Mouse (Mus musculus): ENCODE results near the gene Otub2. TPM values are rescaled to one million over a fixed set of nuclear protein-coding genes. Genes with fewer than 3 reads are reported as not detected.
"Not testable (repeated sequence)": the region's sequence is repeated elsewhere in the genome, so short reads cannot be mapped to it uniquely, and the experiment has no call there.

Gene Otub2
- polyA plus RNA-seq, 1 experiment from 2014 or later: 2.3 TPM

GRCm38 (mm10) chr12:103426710-103427109 lies 38.2 kb downstream of the Otub2 start:
- peak; percentile 31 for TF ChIP-seq CTCF (IDR thresholded peaks at IDR 0.05; ENCODE audit: low read depth)
- ATAC-seq: no peak
- 92% methylated on average over 7 of the region's 7 CpGs for WGBS
- Histone ChIP-seq H3K4me2 (replicated peaks; ENCODE audit: low read depth) (no peak overlapping the region), H3K36me3 (ENCODE audit: control insufficient read depth, insufficient read depth) (peaks cover 17% of the 10 kb centered on the region; the same call in 1 of the 2 replicates), H3K4me1 (replicated peaks; ENCODE audit: control insufficient read depth, insufficient read depth, low read length) (0 out of 2 replicates have a peak, but pooled peaks cover 8% of the 10 kb centered on the region), H3K9me3 (ENCODE audit: control insufficient read depth) (no peaks in the 10 kb centered on the region), H3K4me3 (ENCODE audit: low read depth, low read length) (no peak overlapping the region), H3K27me3 (replicated peaks; ENCODE audit: control insufficient read depth, insufficient read depth, low read length) (no peaks in the 10 kb centered on the region), H3K9ac (ENCODE audit: low read depth, low read length) (no peak overlapping the region), H3K27ac (ENCODE audit: low read depth, low read length) (no peak overlapping the region)

DNA sequence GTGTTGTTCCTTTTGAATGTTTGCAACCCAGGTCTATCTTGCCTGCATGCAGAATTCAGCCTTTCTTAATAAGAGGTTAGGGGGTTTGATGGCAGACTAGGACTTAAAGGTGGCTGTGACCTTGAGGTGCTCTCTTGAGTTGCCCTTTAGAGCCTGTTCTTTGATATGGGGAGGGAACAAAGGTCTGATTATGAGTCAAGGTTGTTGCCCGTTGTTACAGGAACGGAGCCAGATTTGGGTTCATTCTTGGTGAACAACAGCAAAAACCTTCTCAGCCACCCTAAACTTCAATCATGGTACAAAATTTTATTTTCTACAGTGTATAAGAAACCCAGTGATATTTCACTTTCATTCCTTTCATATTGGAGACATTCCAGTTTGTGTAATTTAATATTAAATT lies 44.9 kb downstream of the Otub2 start:
- no peak for ATAC-seq
- no peak overlapping the region for H3K4me3 ChIP-seq (ENCODE audit: low read depth, low read length)
- peak overlapping the region; percentile 57; the same call in 1 of the 2 replicates for H3K27ac ChIP-seq (ENCODE audit: low read depth, low read length)
- H3K27me3 ChIP-seq (replicated peaks; ENCODE audit: control insufficient read depth, insufficient read depth, low read length): no peaks in the 10 kb centered on the region
- H3K4me1 ChIP-seq (replicated peaks; ENCODE audit: control insufficient read depth, insufficient read depth, low read length): peaks cover 5% of the 10 kb centered on the region; the same call in 1 of the 2 replicates
- no peak for TF ChIP-seq CTCF (IDR thresholded peaks at IDR 0.05; ENCODE audit: low read depth)
- H3K4me2 ChIP-seq (replicated peaks; ENCODE audit: low read depth): no peak overlapping the region
- WGBS: 61% methylated on average over 2 of the region's 2 CpGs
- H3K9me3 ChIP-seq (ENCODE audit: control insufficient read depth): no peaks in the 10 kb centered on the region
- H3K36me3 ChIP-seq (ENCODE audit: control insufficient read depth, insufficient read depth): peaks cover 6% of the 10 kb centered on the region; the same call in 1 of the 2 replicates
- H3K9ac ChIP-seq (ENCODE audit: low read depth, low read length): no peak overlapping the region

- peak within 1 kb of the TSS; percentile 60 for H3K27ac ChIP-seq (ENCODE audit: low read depth, low read length)
- H3K4me1 ChIP-seq (replicated peaks; ENCODE audit: control insufficient read depth, insufficient read depth, low read length): peaks cover 5% of the 10 kb centered on the region; the same call in 1 of the 2 replicates
- H3K27me3 ChIP-seq (replicated peaks; ENCODE audit: control insufficient read depth, insufficient read depth, low read length): no peaks in the 10 kb centered on the region
- H3K36me3 ChIP-seq (ENCODE audit: control insufficient read depth, insufficient read depth): peaks cover 6% of the 10 kb centered on the region; the same call in 1 of the 2 replicates
- H3K9me3 ChIP-seq (ENCODE audit: control insufficient read depth): no peaks in the 10 kb centered on the region
- peak; percentile 96 for ATAC-seq
- H3K4me3 ChIP-seq (ENCODE audit: low read depth, low read length): no peak within 1 kb of the TSS
- 37% methylated on average over 8 of the region's 8 CpGs for WGBS
- TF ChIP-seq CTCF (IDR thresholded peaks at IDR 0.05; ENCODE audit: low read depth): no peak
- peak within 1 kb of the TSS; percentile 51 for H3K4me2 ChIP-seq (replicated peaks; ENCODE audit: low read depth)
- H3K9ac ChIP-seq (ENCODE audit: low read depth, low read length): no peak within 1 kb of the TSS
Measured at GRCm38 (mm10) chr12:103433986-103434731, 45.7 kb downstream of the Otub2 start, which contains the start of gene Ifi27. TSS of gene Ifi27 (plus strand) at chr12:103434211.

GRCm38 (mm10) chr12:103434861-103435260 lies 46.4 kb downstream of the Otub2 start:
- no peak for TF ChIP-seq CTCF (IDR thresholded peaks at IDR 0.05; ENCODE audit: low read depth)
- Histone ChIP-seq H3K4me1 (replicated peaks; ENCODE audit: control insufficient read depth, insufficient read depth, low read length) (peaks cover 5% of the 10 kb centered on the region; the same call in 1 of the 2 replicates), H3K4me3 (ENCODE audit: low read depth, low read length) (no peak overlapping the region), H3K27me3 (replicated peaks; ENCODE audit: control insufficient read depth, insufficient read depth, low read length) (no peaks in the 10 kb centered on the region), H3K9me3 (ENCODE audit: control insufficient read depth) (no peaks in the 10 kb centered on the region), H3K9ac (ENCODE audit: low read depth, low read length) (no peak overlapping the region), H3K36me3 (ENCODE audit: control insufficient read depth, insufficient read depth) (peaks cover 7% of the 10 kb centered on the region; the same call in 1 of the 2 replicates), H3K4me2 (replicated peaks; ENCODE audit: low read depth) (peak overlapping the region; percentile 51; the same call in 1 of the 2 replicates), H3K27ac (ENCODE audit: low read depth, low read length) (peak overlapping the region; percentile 60; the same call in 1 of the 2 replicates)
- ATAC-seq: no peak

GRCm38 (mm10) chr12:103437601-103438000 lies 49.1 kb downstream of the Otub2 start:
- Histone ChIP-seq H3K4me2 (replicated peaks; ENCODE audit: low read depth) (no peak overlapping the region), H3K27me3 (replicated peaks; ENCODE audit: control insufficient read depth, insufficient read depth, low read length) (no peaks in the 10 kb centered on the region), H3K9ac (ENCODE audit: low read depth, low read length) (no peak overlapping the region), H3K27ac (ENCODE audit: low read depth, low read length) (no peak overlapping the region), H3K9me3 (ENCODE audit: control insufficient read depth) (no peaks in the 10 kb centered on the region), H3K4me1 (replicated peaks; ENCODE audit: control insufficient read depth, insufficient read depth, low read length) (peaks cover 5% of the 10 kb centered on the region; the same call in 1 of the 2 replicates), H3K4me3 (ENCODE audit: low read depth, low read length) (no peak overlapping the region), H3K36me3 (ENCODE audit: control insufficient read depth, insufficient read depth) (peaks cover 14% of the 10 kb centered on the region; the same call in 1 of the 2 replicates)
- WGBS: 95% methylated on average over 1 of the region's 1 CpGs
- TF ChIP-seq CTCF (IDR thresholded peaks at IDR 0.05; ENCODE audit: low read depth): no peak
- ATAC-seq: no peak

GRCm38 (mm10) chr12:103443524-103443923 lies 55.0 kb downstream of the Otub2 start, which contains the start of gene Ifi27l2a:
TSS of gene Ifi27l2a (minus strand) at chr12:103443680.
- no peaks in the 10 kb centered on the region for H3K27me3 ChIP-seq (replicated peaks; ENCODE audit: control insufficient read depth, insufficient read depth, low read length)
- TF ChIP-seq CTCF (IDR thresholded peaks at IDR 0.05; ENCODE audit: low read depth): no peak
- ATAC-seq: no peak
- H3K4me3 ChIP-seq (ENCODE audit: low read depth, low read length): no peak within 1 kb of the TSS
- peak within 1 kb of the TSS; percentile 44 for H3K4me2 ChIP-seq (replicated peaks; ENCODE audit: low read depth)
- WGBS: 54% methylated on average over 3 of the region's 3 CpGs
- no peaks in the 10 kb centered on the region for H3K9me3 ChIP-seq (ENCODE audit: control insufficient read depth)
- no peak within 1 kb of the TSS for H3K9ac ChIP-seq (ENCODE audit: low read depth, low read length)
- no peaks in the 10 kb centered on the region for H3K4me1 ChIP-seq (replicated peaks; ENCODE audit: control insufficient read depth, insufficient read depth, low read length)
- no peak within 1 kb of the TSS for H3K27ac ChIP-seq (ENCODE audit: low read depth, low read length)
- H3K36me3 ChIP-seq (ENCODE audit: control insufficient read depth, insufficient read depth): peaks cover 8% of the 10 kb centered on the region; the same call in 1 of the 2 replicates

DNA sequence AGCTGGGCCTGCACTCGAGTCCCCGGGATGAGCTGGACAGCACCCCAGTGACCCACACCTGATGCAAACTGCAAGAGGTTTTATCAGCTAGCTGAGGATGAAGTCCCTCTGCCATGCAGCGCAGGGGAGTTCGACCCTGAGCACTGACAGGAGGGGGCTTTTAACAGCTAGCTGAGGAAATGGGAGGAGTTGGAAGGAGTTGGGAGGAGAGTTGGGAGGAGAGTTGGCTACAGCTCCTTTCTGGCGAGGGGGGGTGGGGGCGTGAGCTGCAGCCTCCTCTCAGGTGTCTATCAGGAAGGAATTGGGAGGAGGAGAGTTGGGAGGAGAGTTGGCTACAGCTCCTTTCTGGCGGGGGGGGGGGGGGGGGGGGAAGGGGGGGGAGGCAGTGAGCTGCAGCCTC lies 55.8 kb downstream of the Otub2 start:
- H3K4me2 ChIP-seq (replicated peaks; ENCODE audit: low read depth); H3K4me3 ChIP-seq (ENCODE audit: low read depth, low read length); H3K27ac ChIP-seq (ENCODE audit: low read depth, low read length); H3K27me3 ChIP-seq (replicated peaks; ENCODE audit: control insufficient read depth, insufficient read depth, low read length); H3K9ac ChIP-seq (ENCODE audit: low read depth, low read length); H3K36me3 ChIP-seq (ENCODE audit: control insufficient read depth, insufficient read depth); H3K9me3 ChIP-seq (ENCODE audit: control insufficient read depth); H3K4me1 ChIP-seq (replicated peaks; ENCODE audit: control insufficient read depth, insufficient read depth, low read length); ATAC-seq: not testable (repeated sequence)
- WGBS: 36% methylated on average over 5 of the region's 7 CpGs
